In genomic region chr7:41632409-41633220, GRCm38 (mm10) we compare ENCODE assay signal across 8 mouse cellular contexts. TPM values are rescaled to one million over a fixed set of nuclear protein-coding genes. Genes with fewer than 3 reads are reported as not detected.
A peak's percentile ranks its signal among the peaks of the same experiment; 100 is the strongest.
DNase-seq lines count a peak whose midpoint lies in the region; ATAC-seq lines count a peak whose summit lies in the region.

Gene Zfp788 (plus strand): TSS chr7:41633203.

- peak; percentile 95 for DNase-seq in adipocyte (ENCODE audit: low spot score)
- peak; percentile 95 for DNase-seq in embryo, embryonic 10 days (ENCODE audit: low spot score)
- DNase-seq in gastrocnemius, postnatal 10 days, result peak; percentile 79
- DNase-seq in induced T-regulatory cell, adult 2 months (ENCODE audit: low read depth), result peak; percentile 92
- DNase-seq in left cerebral cortex, adult 9 months (ENCODE audit: low spot score in 2 of 2), result peak; percentile 97 to 98
- DNase-seq in right cerebral cortex, postnatal 14 days, result peak; percentile 90
- peak; percentile 84 to 93 for DNase-seq in urinary bladder, postnatal 36 days (ENCODE audit: low spot score in 2 of 2)

- peak; percentile 87 for ATAC-seq in megakaryocyte progenitor cell, adult 5-6 weeks (replicated peaks; ENCODE audit: poor library complexity)

RNA-seq across cellular contexts. Expression of gene Zfp788, which starts in this region (rescaled TPM):
- total RNA-seq in gastrocnemius, postnatal 10 days (2021), result 1 to 10 TPM; 7.4 to 8.6 TPM
- 8.2 and 14.7 TPM in 2 replicates for total RNA-seq in megakaryocyte progenitor cell, adult 5-6 weeks (2015)
- 4.8 and 7.6 TPM in 2 replicates for total RNA-seq in megakaryocyte progenitor cell, adult 5-6 weeks (2017)

Comparison
In these comparisons a context has a peak if more than half of its experiments do, and no peak if none do; other contexts are left out.
1. Peak in every context shown above with its lines: DNase-seq and ATAC-seq.